Mouse (Mus musculus): Measurements from ENCODE around the gene Gstm4. TPM values are rescaled to one million over a fixed set of nuclear protein-coding genes. Genes with fewer than 3 reads are reported as not detected.

The Gstm4 gene
- total and polyA plus RNA-seq, 2 experiments from 2014 or later: 10.9 to 17.9 TPM

DNA sequence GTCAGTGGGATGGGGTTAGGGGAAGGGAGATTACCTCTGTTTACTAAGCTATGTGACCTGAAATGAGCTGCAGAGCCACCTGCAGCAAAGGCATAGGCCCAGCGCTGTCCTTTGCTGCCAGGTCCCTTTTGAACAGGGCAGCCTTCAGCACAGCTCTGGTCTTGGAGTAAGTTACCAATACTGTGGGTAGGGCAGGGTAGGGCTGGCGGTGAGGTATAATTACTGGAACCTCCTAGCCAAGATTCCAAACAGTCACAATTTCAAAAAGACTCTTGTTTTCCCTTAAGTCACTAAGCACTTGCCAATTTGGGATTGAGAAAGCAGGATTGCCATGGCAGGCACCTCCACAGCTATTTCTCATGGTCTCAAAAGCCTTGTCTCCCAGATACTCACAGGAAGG lies 45.9 kb upstream of the Gstm4 start:
- DNase-seq (ENCODE audit: low spot score) (no peak), ATAC-seq (ENCODE audit: insufficient read depth, low read depth) (no peak)
- Histone ChIP-seq H3K4me2 (ENCODE audit: low read depth, low read length) (no peak overlapping the region), H3K9me3 (replicated peaks; ENCODE audit: control insufficient read depth, low read length) (no peaks in the 10 kb centered on the region), H3K4me3 (ENCODE audit: low read depth, low read length) (no peak overlapping the region), H3K27me3 (ENCODE audit: control insufficient read depth, insufficient read depth, low read length) (no peaks in the 10 kb centered on the region), H3K27ac (ENCODE audit: low read depth) (no peak overlapping the region), H3K4me1 (ENCODE audit: control insufficient read depth, insufficient read depth) (peaks cover 11% of the 10 kb centered on the region), H3K9ac (replicated peaks; ENCODE audit: low read depth, low read length) (no peak overlapping the region), H3K36me3 (replicated peaks; ENCODE audit: control insufficient read depth, insufficient read depth, low read length) (no peaks in the 10 kb centered on the region)
- no peak for TF ChIP-seq CTCF (IDR thresholded peaks at IDR 0.05; ENCODE audit: low read depth)
- TF ChIP-seq EP300 (IDR thresholded peaks at IDR 0.05; ENCODE audit: low read depth): no peak
- WGBS: 92% methylated on average over 2 of the region's 2 CpGs

DNA sequence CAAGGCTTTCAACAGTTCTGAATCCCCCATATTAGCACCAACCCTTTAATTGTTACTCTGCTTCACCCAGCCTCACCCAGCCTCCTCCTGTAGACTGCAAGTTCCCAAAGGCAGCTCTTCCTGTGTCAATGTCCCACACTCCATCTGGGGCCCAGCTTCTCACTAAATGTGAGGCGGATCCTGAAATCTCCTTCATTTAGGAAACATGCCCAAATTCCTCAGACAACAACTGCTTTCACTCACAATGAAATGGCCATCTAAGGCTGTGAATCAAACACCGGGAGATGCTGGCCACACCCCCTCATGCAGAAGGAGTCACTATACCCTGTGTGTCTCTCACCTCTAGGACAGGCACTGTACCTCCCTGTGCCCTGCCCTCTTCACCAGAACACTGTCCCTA lies 45.2 kb upstream of the Gstm4 start:
- H3K36me3 ChIP-seq (replicated peaks; ENCODE audit: control insufficient read depth, insufficient read depth, low read length): no peaks in the 10 kb centered on the region
- 40% methylated on average over 2 of the region's 2 CpGs for WGBS
- H3K4me2 ChIP-seq (ENCODE audit: low read depth, low read length): no peak overlapping the region
- no peaks in the 10 kb centered on the region for H3K9me3 ChIP-seq (replicated peaks; ENCODE audit: control insufficient read depth, low read length)
- TF ChIP-seq CTCF (IDR thresholded peaks at IDR 0.05; ENCODE audit: low read depth) (no peak), EP300 (IDR thresholded peaks at IDR 0.05; ENCODE audit: low read depth) (no peak)
- peaks cover 13% of the 10 kb centered on the region for H3K4me1 ChIP-seq (ENCODE audit: control insufficient read depth, insufficient read depth)
- H3K27ac ChIP-seq (ENCODE audit: low read depth): no peak overlapping the region
- ATAC-seq (ENCODE audit: insufficient read depth, low read depth): no peak
- H3K9ac ChIP-seq (replicated peaks; ENCODE audit: low read depth, low read length): no peak overlapping the region
- no peaks in the 10 kb centered on the region for H3K27me3 ChIP-seq (ENCODE audit: control insufficient read depth, insufficient read depth, low read length)
- no peak for DNase-seq (ENCODE audit: low spot score)
- no peak overlapping the region for H3K4me3 ChIP-seq (ENCODE audit: low read depth, low read length)

DNA sequence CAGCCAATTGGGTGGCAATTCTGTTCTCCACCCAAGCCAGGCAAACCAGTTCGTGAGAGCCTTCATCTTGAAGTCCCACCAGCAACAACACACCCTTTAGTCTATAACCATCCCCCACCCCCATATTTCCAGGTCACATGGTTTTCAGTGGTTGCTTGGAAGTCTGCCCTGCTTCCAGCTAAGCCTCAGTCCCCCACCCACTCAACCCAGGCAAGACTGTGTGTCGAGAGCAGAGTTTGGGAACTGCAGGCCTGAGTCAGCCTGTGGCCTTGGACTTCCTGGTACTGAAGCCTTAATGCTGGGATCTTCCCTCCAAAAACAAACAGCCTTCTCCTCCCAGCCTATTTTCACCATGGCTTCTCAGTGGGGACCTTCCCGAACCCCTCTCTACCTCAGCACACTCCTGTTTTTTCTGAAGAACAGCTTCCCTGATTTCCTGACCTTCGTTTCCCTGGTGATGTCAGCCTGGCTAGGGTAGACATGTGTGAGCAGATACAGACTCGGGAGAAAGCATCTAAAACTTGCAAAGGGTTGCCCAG lies 44.2 kb upstream of the Gstm4 start:
- DNase-seq (ENCODE audit: low spot score) (no peak), ATAC-seq (ENCODE audit: insufficient read depth, low read depth) (no peak)
- no peak overlapping the region for H3K9ac ChIP-seq (replicated peaks; ENCODE audit: low read depth, low read length)
- H3K4me1 ChIP-seq (ENCODE audit: control insufficient read depth, insufficient read depth): peaks cover 18% of the 10 kb centered on the region
- TF ChIP-seq EP300 (IDR thresholded peaks at IDR 0.05; ENCODE audit: low read depth) (no peak), CTCF (IDR thresholded peaks at IDR 0.05; ENCODE audit: low read depth) (no peak)
- H3K27ac ChIP-seq (ENCODE audit: low read depth): no peak overlapping the region
- no peak overlapping the region for H3K4me3 ChIP-seq (ENCODE audit: low read depth, low read length)
- H3K27me3 ChIP-seq (ENCODE audit: control insufficient read depth, insufficient read depth, low read length): no peaks in the 10 kb centered on the region
- H3K4me2 ChIP-seq (ENCODE audit: low read depth, low read length): no peak overlapping the region
- no peaks in the 10 kb centered on the region for H3K36me3 ChIP-seq (replicated peaks; ENCODE audit: control insufficient read depth, insufficient read depth, low read length)
- WGBS: 38% methylated on average over 5 of the region's 5 CpGs
- no peaks in the 10 kb centered on the region for H3K9me3 ChIP-seq (replicated peaks; ENCODE audit: control insufficient read depth, low read length)

DNA sequence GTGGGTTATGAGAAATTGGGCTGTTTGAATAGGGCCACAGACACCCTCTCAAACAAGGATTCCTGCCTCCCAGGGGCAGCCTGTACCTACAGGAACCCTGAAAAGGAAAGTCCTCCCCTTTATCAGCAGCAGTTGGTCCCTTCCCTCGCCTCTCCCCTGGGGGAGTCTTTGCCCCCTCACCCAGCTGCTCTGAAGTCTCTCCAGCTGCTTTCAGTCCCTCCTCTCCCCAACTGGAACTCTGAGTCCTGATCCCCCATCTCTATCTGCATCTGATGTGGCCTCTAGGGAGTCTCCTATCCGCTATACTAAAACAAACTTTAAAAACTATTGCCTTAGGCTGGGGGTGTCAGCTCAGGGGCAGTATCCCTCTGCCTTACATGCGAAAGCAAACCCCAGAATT lies 42.6 kb upstream of the Gstm4 start:
- Histone ChIP-seq H3K27ac (ENCODE audit: low read depth) (no peak overlapping the region), H3K36me3 (replicated peaks; ENCODE audit: control insufficient read depth, insufficient read depth, low read length) (no peaks in the 10 kb centered on the region), H3K9me3 (replicated peaks; ENCODE audit: control insufficient read depth, low read length) (no peaks in the 10 kb centered on the region), H3K9ac (replicated peaks; ENCODE audit: low read depth, low read length) (no peak overlapping the region), H3K4me3 (ENCODE audit: low read depth, low read length) (no peak overlapping the region), H3K27me3 (ENCODE audit: control insufficient read depth, insufficient read depth, low read length) (no peaks in the 10 kb centered on the region), H3K4me2 (ENCODE audit: low read depth, low read length) (peak overlapping the region; percentile 98; the same call in 1 of the 2 replicates), H3K4me1 (ENCODE audit: control insufficient read depth, insufficient read depth) (peaks cover 27% of the 10 kb centered on the region)
- DNase-seq (ENCODE audit: low spot score): no peak
- TF ChIP-seq CTCF (IDR thresholded peaks at IDR 0.05; ENCODE audit: low read depth) (no peak), EP300 (IDR thresholded peaks at IDR 0.05; ENCODE audit: low read depth) (no peak)
- 69% methylated on average over 3 of the region's 3 CpGs for WGBS
- no peak for ATAC-seq (ENCODE audit: insufficient read depth, low read depth)

DNA sequence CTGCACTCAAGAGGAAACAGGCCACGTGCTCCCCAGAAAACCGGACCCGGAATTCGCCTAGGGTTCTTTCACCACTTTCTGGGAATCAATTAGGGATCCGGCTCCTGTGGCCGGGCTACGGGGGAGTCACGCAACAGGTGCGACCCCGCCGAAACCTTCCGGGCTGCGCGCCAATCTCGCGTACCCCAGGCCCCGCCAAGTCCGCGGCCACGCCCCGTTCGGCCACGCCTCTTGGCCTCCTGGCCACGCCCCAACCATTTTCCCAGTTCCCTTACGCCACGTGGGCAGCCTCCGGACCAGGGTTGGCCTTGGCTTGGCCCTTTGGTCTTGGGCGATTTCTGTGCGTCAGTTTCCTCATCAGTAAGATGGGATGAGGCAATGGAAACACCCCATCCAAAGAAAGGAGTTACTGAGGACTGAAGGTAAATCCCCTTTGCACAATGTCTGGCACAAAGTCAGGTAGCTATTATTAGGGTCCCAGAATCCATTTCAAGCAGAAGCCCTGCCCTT lies 41.8 kb upstream of the Gstm4 start, which contains the start of gene Ampd2:
Ampd2 (minus strand) TSS at position 182 of the 510 bp plus-strand sequence.
- ATAC-seq (ENCODE audit: insufficient read depth, low read depth) (peak; percentile 56), DNase-seq (ENCODE audit: low spot score) (peak; percentile 60)
- Histone ChIP-seq H3K27me3 (ENCODE audit: control insufficient read depth, insufficient read depth, low read length) (no peaks in the 10 kb centered on the region), H3K9ac (replicated peaks; ENCODE audit: low read depth, low read length) (peak within 1 kb of the TSS; percentile 53), H3K4me1 (ENCODE audit: control insufficient read depth, insufficient read depth) (peaks cover 35% of the 10 kb centered on the region), H3K9me3 (replicated peaks; ENCODE audit: control insufficient read depth, low read length) (no peaks in the 10 kb centered on the region), H3K4me2 (ENCODE audit: low read depth, low read length) (peak within 1 kb of the TSS; percentile 98), H3K36me3 (replicated peaks; ENCODE audit: control insufficient read depth, insufficient read depth, low read length) (no peaks in the 10 kb centered on the region), H3K4me3 (ENCODE audit: low read depth, low read length) (peak within 1 kb of the TSS; percentile 58), H3K27ac (ENCODE audit: low read depth) (peak within 1 kb of the TSS; percentile 86)
- TF ChIP-seq EP300 (IDR thresholded peaks at IDR 0.05; ENCODE audit: low read depth) (no peak; the same call in 1 of the 2 replicates), CTCF (IDR thresholded peaks at IDR 0.05; ENCODE audit: low read depth) (no peak)
- under 1% methylated on average over 29 of the region's 29 CpGs for WGBS
